Mouse (Mus musculus): ENCODE data around the gene Gm28308.

- TF ChIP-seq TAL1 (IDR thresholded peaks at IDR 0.05; ENCODE audit: low read length) (no peak), GATA1 (IDR thresholded peaks at IDR 0.05; ENCODE audit: low read length) (no peak)
These were observed 5.5 kb downstream of the Gm28308 start for GRCm38 (mm10) chr6:52207684-52207976.
